Mouse (Mus musculus) testis, adult 2 months (tissue): Measurements from ENCODE around the gene Ifit1bl2.

Experiments
- CTCF ChIP-seq: fragments of 200-500 bp; IDR thresholded peaks from 2 replicates; pipeline ENCODE4 v1.5.1; 2012; ENCODE audit warnings: low read depth, mild to moderate bottlenecking, inconsistent platforms, low read length, moderate library complexity; ENCODE audit not compliant: control insufficient read depth, insufficient read depth, insufficient replicate concordance
- POLR2A ChIP-seq: fragments of 200-500 bp; IDR thresholded peaks from 2 replicates; pipeline ENCODE4 v1.6.1; 2012; ENCODE audit warnings: low read depth, mild to moderate bottlenecking, inconsistent platforms, low read length, moderate library complexity; ENCODE audit not compliant: control insufficient read depth

GRCm38 (mm10) chr19:34662740-34663139, 22.2 kb upstream of the Ifit1bl2 start:
- TF ChIP-seq CTCF: no peak
- no peak for TF ChIP-seq POLR2A
